Mouse (Mus musculus): Measurements from ENCODE around the gene Snrnp70.

DNA sequence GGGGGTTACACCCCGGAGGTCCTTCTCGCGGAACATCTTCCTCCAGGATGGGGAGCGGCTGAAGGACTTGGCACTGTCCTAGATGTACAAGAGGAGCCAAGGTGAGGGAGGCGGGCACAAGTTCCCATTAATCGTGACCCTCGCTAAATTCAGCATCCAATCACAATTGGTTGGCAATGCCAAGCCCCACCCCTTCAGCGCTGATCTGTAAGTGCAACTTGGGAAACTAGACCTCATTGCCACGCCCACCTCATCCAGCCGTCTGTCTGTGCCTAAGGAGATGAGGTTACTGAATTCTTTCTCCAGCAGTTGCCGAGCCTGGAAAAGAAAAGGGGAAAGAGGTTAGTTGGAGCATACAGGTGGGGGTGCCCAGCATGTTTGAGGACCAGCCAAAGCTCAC is 54.9 kb downstream of the Snrnp70 start:
- TF ChIP-seq EP300 (IDR thresholded peaks at IDR 0.05; ENCODE audit: low read depth) (no peak), CTCF (IDR thresholded peaks at IDR 0.05; ENCODE audit: low read depth) (no peak)

All from liver, embryonic 14.5 days (tissue).